In the genomic region with DNA sequence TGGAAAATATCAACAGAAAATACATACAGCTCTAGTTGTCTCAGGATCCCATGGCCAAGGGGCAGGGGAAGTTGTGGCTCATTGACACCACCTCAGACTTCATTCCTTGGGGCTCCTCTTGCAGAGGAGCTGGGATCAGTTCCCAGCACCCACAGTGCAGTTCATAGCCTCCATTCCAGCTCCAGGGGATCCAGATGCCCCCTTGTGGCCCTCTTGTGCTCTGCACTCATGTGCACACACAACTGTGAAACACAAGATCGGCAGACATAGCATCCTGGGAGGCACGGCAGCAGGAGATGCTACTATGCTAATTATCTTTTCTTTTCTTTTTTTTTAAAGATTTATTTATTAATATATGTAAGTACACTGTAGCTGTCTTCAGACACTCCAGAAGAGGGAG, we compare ENCODE assay signal across 1 mouse cellular context.
TF ChIP-seq lines count a peak whose summit lies in the region.

No protein-coding gene starts in this region.

TF ChIP-seq in CH12.LX, 34 proteins besides CTCF, POLR2A, EP300 and RAD21:
- TF ChIP-seq SMC3 (IDR thresholded peaks at IDR 0.05; ENCODE audit: low read depth, low read length) (peak; percentile 26; the same call in 1 of the 2 replicates), TBP (conservative IDR thresholded peaks at IDR 0.05; ENCODE audit: low read depth, low read length) (no peak)
